Mouse (Mus musculus) hindbrain, postnatal 0 days (tissue): ENCODE results near the gene Pth2. TPM values are rescaled to one million over a fixed set of nuclear protein-coding genes. Genes with fewer than 3 reads are reported as not detected.

Experiments
- ATAC-seq: fragments of 200-750 bp; cut with Nextera tagmentation; 2 replicates; pipeline ENCODE4 v1.8.0; 2017; ENCODE audit warnings: mild to moderate bottlenecking, moderate TSS enrichment, moderate library complexity
- DNase-seq: peaks from one replicate; pipeline ENCODE4 v3.0.0-alpha.2; 2015; ENCODE audit warnings: low spot score
- H3K27ac ChIP-seq: fragments of 300-500 bp; sonication (generic); 2 replicates; pipeline ENCODE4 v1.5.1; 2014; ENCODE audit warnings: mild to moderate bottlenecking
- H3K27me3 ChIP-seq: fragments of 300-500 bp; sonication (generic); 2 replicates; pipeline ENCODE4 v1.6.1; 2014; ENCODE audit warnings: low read length, mixed read lengths; ENCODE audit not compliant: insufficient read depth
- H3K36me3 ChIP-seq: fragments of 300-500 bp; sonication (generic); 2 replicates; pipeline ENCODE4 v1.6.1; 2014; ENCODE audit warnings: low read length, mixed read lengths; ENCODE audit not compliant: insufficient read depth
- H3K4me1 ChIP-seq: fragments of 300-500 bp; sonication (generic); 2 replicates; pipeline ENCODE4 v1.6.1; 2014; ENCODE audit warnings: antibody characterized with exemption, low read length, mixed read lengths; ENCODE audit not compliant: insufficient read depth
- H3K4me2 ChIP-seq: fragments of 300-500 bp; sonication (generic); 2 replicates; pipeline ENCODE4 v1.6.1; 2014; ENCODE audit warnings: low read depth, mild to moderate bottlenecking, low read length, moderate library complexity, mixed read lengths
- H3K4me3 ChIP-seq: fragments of 300-500 bp; sonication (generic); 2 replicates; pipeline ENCODE4 v1.5.1; 2014; ENCODE audit warnings: low read length
- H3K9ac ChIP-seq: fragments of 300-500 bp; sonication (generic); replicated peaks from 2 replicates; pipeline ENCODE4 v1.6.1; 2014; ENCODE audit warnings: mild to moderate bottlenecking, low read length, moderate library complexity, mixed read lengths
- H3K9me3 ChIP-seq: fragments of 300-500 bp; sonication (generic); 2 replicates; pipeline ENCODE4 v1.6.1; 2016; ENCODE audit warnings: low read length, mixed read lengths
- CTCF ChIP-seq: IDR thresholded peaks from 2 replicates; pipeline ENCODE4 v1.5.1; 2016; ENCODE audit warnings: antibody characterized with exemption, control low read depth, low read depth
- WGBS: fragments of 180-500 bp; shearing (Covaris S2); extraction: QIAGEN DNeasy Blood & Tissue Kit; methylation state at CpG from one replicate; pipeline ENCODE4 v1.1.7; 2014; 5-methylcytosine and 5-hydroxymethylcytosine counted together
- polyA plus RNA-seq: library from polyadenylated mRNA; unstranded; fragments of >200 nt; fragmentation: Nextera tagmentation; extraction: Ambion mirVana; gene quantifications from 2 replicates; pipeline ENCODE4 v1.2.1, GENCODE M21; 2015
- total RNA-seq: library from RNA; depleted of rRNA; stranded (reverse); fragments of >200 nt; gene quantifications from 2 replicates; pipeline ENCODE4 v1.2.3, GENCODE M21; 2014

Pth2 gene
- total and polyA plus RNA-seq, 2 experiments from 2014 or later = 2.1 TPM; not detected in 1

- Histone ChIP-seq H3K9ac (no peak overlapping the region), H3K4me3 (no peak overlapping the region), H3K27me3 (no peaks in the 10 kb centered on the region), H3K36me3 (no peaks in the 10 kb centered on the region), H3K9me3 (no peaks in the 10 kb centered on the region), H3K4me1 (no peaks in the 10 kb centered on the region), H3K4me2 (no peak overlapping the region), H3K27ac (no peak overlapping the region)
- 84% methylated on average over 12 of the region's 12 CpGs for WGBS
- DNase-seq = no peak
- TF ChIP-seq CTCF = no peak
- no peak for ATAC-seq
Observed at GRCm38 (mm10) chr7:45137171-45138006, 43.4 kb upstream of the Pth2 start.

- Histone ChIP-seq H3K9ac (no peak overlapping the region), H3K36me3 (no peaks in the 10 kb centered on the region), H3K9me3 (no peaks in the 10 kb centered on the region), H3K4me1 (no peaks in the 10 kb centered on the region), H3K27me3 (no peaks in the 10 kb centered on the region), H3K4me3 (no peak overlapping the region), H3K4me2 (no peak overlapping the region), H3K27ac (no peak overlapping the region)
- TF ChIP-seq CTCF = no peak
- DNase-seq (no peak), ATAC-seq (no peak)
- 88% methylated on average over 1 of the region's 1 CpGs for WGBS
Observed at GRCm38 (mm10) chr7:45138403-45138802, 42.4 kb upstream of the Pth2 start.

- H3K27ac ChIP-seq = no peak overlapping the region
- peak; percentile 34 for DNase-seq
- TF ChIP-seq CTCF = no peak
- no peak for ATAC-seq
- H3K4me3 ChIP-seq = no peak overlapping the region
- no peaks in the 10 kb centered on the region for H3K4me1 ChIP-seq
- H3K9ac ChIP-seq = no peak overlapping the region
- WGBS = 71% methylated on average over 8 of the region's 8 CpGs
- no peaks in the 10 kb centered on the region for H3K27me3 ChIP-seq
- H3K36me3 ChIP-seq = no peaks in the 10 kb centered on the region; the same call in 1 of the 2 replicates
- H3K9me3 ChIP-seq = no peaks in the 10 kb centered on the region
- no peak overlapping the region for H3K4me2 ChIP-seq
Observed at GRCm38 (mm10) chr7:45139904-45140723, 40.7 kb upstream of the Pth2 start.

- Histone ChIP-seq H3K4me2 (no peak overlapping the region), H3K4me1 (no peaks in the 10 kb centered on the region), H3K4me3 (no peak overlapping the region), H3K9me3 (no peaks in the 10 kb centered on the region), H3K27ac (no peak overlapping the region), H3K27me3 (no peaks in the 10 kb centered on the region), H3K9ac (no peak overlapping the region), H3K36me3 (no peaks in the 10 kb centered on the region; the same call in 1 of the 2 replicates)
- ATAC-seq (no peak), DNase-seq (no peak)
- TF ChIP-seq CTCF = no peak
- 83% methylated on average over 3 of the region's 3 CpGs for WGBS
Observed at GRCm38 (mm10) chr7:45141319-45141718, 39.5 kb upstream of the Pth2 start.

GRCm38 (mm10) chr7:45141914-45142313 lies 38.9 kb upstream of the Pth2 start:
- Histone ChIP-seq H3K27me3 (no peaks in the 10 kb centered on the region), H3K4me1 (no peaks in the 10 kb centered on the region), H3K9me3 (no peaks in the 10 kb centered on the region), H3K27ac (no peak overlapping the region), H3K4me2 (no peak overlapping the region), H3K9ac (no peak overlapping the region), H3K36me3 (no peaks in the 10 kb centered on the region; the same call in 1 of the 2 replicates), H3K4me3 (no peak overlapping the region)
- 90% methylated on average over 5 of the region's 5 CpGs for WGBS
- ATAC-seq (no peak), DNase-seq (no peak)
- TF ChIP-seq CTCF = no peak

GRCm38 (mm10) chr7:45144368-45145174 lies 36.2 kb upstream of the Pth2 start:
- H3K9ac ChIP-seq = no peak overlapping the region
- DNase-seq (no peak), ATAC-seq (no peak)
- 91% methylated on average over 13 of the region's 13 CpGs for WGBS
- no peak overlapping the region for H3K4me2 ChIP-seq
- no peak overlapping the region for H3K4me3 ChIP-seq
- H3K4me1 ChIP-seq = no peaks in the 10 kb centered on the region
- H3K27me3 ChIP-seq = no peaks in the 10 kb centered on the region
- no peak for TF ChIP-seq CTCF
- no peak overlapping the region for H3K27ac ChIP-seq
- no peaks in the 10 kb centered on the region; the same call in 1 of the 2 replicates for H3K36me3 ChIP-seq
- H3K9me3 ChIP-seq = no peaks in the 10 kb centered on the region
